Mouse (Mus musculus): ENCODE data around the gene Ttc39b.

DNA sequence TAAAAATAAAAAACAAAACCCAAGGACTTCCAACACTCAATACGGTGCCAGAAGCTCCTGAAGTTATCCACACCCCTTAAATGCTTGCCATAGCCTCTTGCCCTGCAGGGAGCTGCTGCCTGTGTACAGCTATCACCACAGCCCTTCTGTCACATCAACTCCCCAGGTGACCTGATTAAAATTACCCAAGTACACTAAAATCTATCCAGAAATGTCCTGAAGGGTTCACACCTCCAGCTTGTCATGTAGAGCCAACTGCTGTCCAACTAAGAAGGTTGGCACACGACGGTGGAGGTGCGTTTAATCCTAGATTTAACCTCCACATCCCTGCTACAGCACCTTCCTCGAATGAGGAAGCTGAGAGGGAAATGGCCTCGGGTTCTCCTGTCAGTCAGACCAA is 113.6 kb downstream of the Ttc39b start:
- TF ChIP-seq ZC3H11A (IDR thresholded peaks at IDR 0.05; ENCODE audit: borderline replicate concordance, low read depth, low read length) (no peak), ZNF384 (IDR thresholded peaks at IDR 0.05; ENCODE audit: low read depth, low read length) (no peak), CHD2 (IDR thresholded peaks at IDR 0.05; ENCODE audit: low read depth, low read length) (no peak), MAFK (IDR thresholded peaks at IDR 0.05; ENCODE audit: insufficient read depth, low read depth, low read length) (no peak)
